19 mouse cellular contexts compared by ENCODE assay signal in the genomic region with DNA sequence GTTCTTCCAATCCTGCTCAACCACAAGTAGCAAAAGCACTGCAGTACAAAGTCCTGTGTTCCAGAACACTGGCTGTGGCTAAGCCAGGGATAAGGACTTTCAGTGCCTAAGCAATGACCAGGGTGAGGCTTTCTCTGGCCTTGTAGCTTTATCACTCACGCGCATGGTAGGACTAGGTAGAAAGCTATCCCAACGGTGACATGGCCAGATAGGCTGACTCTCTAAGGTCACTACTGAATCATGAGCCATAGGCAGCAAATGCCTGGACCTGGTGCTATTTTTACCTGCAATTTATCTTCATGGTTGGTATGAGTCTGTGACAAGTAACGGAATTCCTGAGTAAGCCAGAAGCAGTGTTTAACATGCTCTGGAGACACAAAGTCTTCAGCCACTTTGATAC. TPM values are rescaled to one million over a fixed set of nuclear protein-coding genes. Genes with fewer than 3 reads are reported as not detected.
DNase-seq lines count a peak whose midpoint lies in the region; ATAC-seq lines count a peak whose summit lies in the region.
"Had no signal": no experiment of that assay in that cellular context is flagged by ENCODE, and none has a peak within 500 bp of the region (broad histone marks: within the 10 kb centered on the region; RNA-seq: fewer than 3 reads in every experiment).

No protein-coding gene starts in this region.

- no peaks in the 10 kb centered on the region for H3K27me3 ChIP-seq in intestine, embryonic 16.5 days (replicated peaks; ENCODE audit: control insufficient read depth, insufficient read depth, low read length)
- H3K27me3 ChIP-seq in intestine, embryonic 15.5 days (replicated peaks), result no peaks in the 10 kb centered on the region
- no peaks in the 10 kb centered on the region for H3K27me3 ChIP-seq in heart, embryonic 14.5 days (ENCODE audit: control insufficient read depth, insufficient read depth, low read length)
- H3K27me3 ChIP-seq: embryonic facial prominence, embryonic 13.5 days; hindbrain, embryonic 15.5 days; liver, embryonic 13.5 days; midbrain, embryonic 12.5 days; neural tube, embryonic 13.5 days had no signal

- no peak overlapping the region for H3K4me2 ChIP-seq in intestine, embryonic 16.5 days (ENCODE audit: low read depth, low read length)
- no peak overlapping the region for H3K4me2 ChIP-seq in intestine, embryonic 15.5 days (replicated peaks)
- H3K4me2 ChIP-seq in heart, embryonic 14.5 days (ENCODE audit: low read length), result no peak overlapping the region
- H3K4me2 ChIP-seq: embryonic facial prominence, embryonic 13.5 days; hindbrain, embryonic 15.5 days; liver, embryonic 13.5 days; midbrain, embryonic 12.5 days; neural tube, embryonic 13.5 days had no signal

- H3K4me3 ChIP-seq in intestine, embryonic 16.5 days (ENCODE audit: low read length), result no peak overlapping the region
- H3K4me3 ChIP-seq in intestine, embryonic 15.5 days (replicated peaks), result no peak overlapping the region
- no peak overlapping the region for H3K4me3 ChIP-seq in heart, embryonic 14.5 days (ENCODE audit: control insufficient read depth in 1 of 2, insufficient read depth in 1 of 2, low read depth in 1 of 2, low read length in 2 of 2)
- H3K4me3 ChIP-seq: embryonic facial prominence, embryonic 13.5 days; hindbrain, embryonic 15.5 days; limb, embryonic 10.5 days; liver, embryonic 13.5 days; midbrain, embryonic 12.5 days; neural tube, embryonic 13.5 days had no signal

- H3K9ac ChIP-seq in intestine, embryonic 16.5 days (ENCODE audit: low read depth, low read length), result no peak overlapping the region
- H3K9ac ChIP-seq in intestine, embryonic 15.5 days, result no peak overlapping the region
- no peak overlapping the region for H3K9ac ChIP-seq in heart, embryonic 14.5 days (ENCODE audit: low read length)
- H3K9ac ChIP-seq: embryonic facial prominence, embryonic 13.5 days; hindbrain, embryonic 15.5 days; liver, embryonic 13.5 days; midbrain, embryonic 12.5 days; neural tube, embryonic 13.5 days had no signal

- 0 out of 2 replicates have a peak, but pooled peaks have one; percentile 26 for ATAC-seq in intestine, embryonic 16.5 days
- ATAC-seq in intestine, embryonic 15.5 days, result no peak
- 0 out of 2 replicates have a peak, but pooled peaks have one; percentile 26 for ATAC-seq in heart, embryonic 14.5 days (ENCODE audit: insufficient number of reproducible peaks, insufficient read depth, low FRiP score, low read depth)
- no peak for ATAC-seq in cerebellum, adult (ENCODE audit: insufficient number of reproducible peaks, low FRiP score, low TSS enrichment)
- ATAC-seq: forebrain, embryonic 16.5 days had no signal

- H3K36me3 ChIP-seq in intestine, embryonic 16.5 days (ENCODE audit: control insufficient read depth, insufficient read depth, low read length), result peaks cover 28% of the 10 kb centered on the region
- H3K36me3 ChIP-seq in intestine, embryonic 15.5 days, result peaks cover 38% of the 10 kb centered on the region
- H3K36me3 ChIP-seq in heart, embryonic 14.5 days (ENCODE audit: control insufficient read depth, insufficient read depth, low read length), result peaks cover 95% of the 10 kb centered on the region

- peak; percentile 24 for DNase-seq in adrenal gland, postnatal 14 days
- DNase-seq in heart, adult 18-20 months, result peak; percentile 14 to 21
- no peak for DNase-seq in right cerebral cortex, adult 2 months (ENCODE audit: low spot score in 2 of 2)
- no peak for DNase-seq in left cerebral cortex, adult 8-10 months (ENCODE audit: low spot score in 2 of 2)
- DNase-seq: cerebellum, adult 18-20 months; liver, embryonic 13.5 days; right cerebral cortex, postnatal 25 days; thymus, postnatal 25 days had no signal

- H3K4me1 ChIP-seq in intestine, embryonic 16.5 days (ENCODE audit: control insufficient read depth, insufficient read depth, low read length), result no peaks in the 10 kb centered on the region
- H3K4me1 ChIP-seq in intestine, embryonic 15.5 days (replicated peaks), result no peaks in the 10 kb centered on the region
- H3K4me1 ChIP-seq in heart, embryonic 14.5 days (ENCODE audit: control insufficient read depth in 2 of 2, insufficient read depth in 2 of 2, low read length in 2 of 2), result peaks cover 5 to 10% of the 10 kb centered on the region in 2 experiments; a peak in 3 of 4 replicates
- H3K4me1 ChIP-seq: embryonic facial prominence, embryonic 13.5 days; hindbrain, embryonic 15.5 days; limb, embryonic 10.5 days; liver, embryonic 13.5 days; midbrain, embryonic 12.5 days; neural tube, embryonic 13.5 days had no signal

- H3K27ac ChIP-seq in intestine, embryonic 16.5 days (ENCODE audit: low read length), result peak overlapping the region; percentile 12; the same call in 1 of the 2 replicates
- no peak overlapping the region for H3K27ac ChIP-seq in intestine, embryonic 15.5 days
- peak overlapping the region; percentile 78 for H3K27ac ChIP-seq in heart, embryonic 14.5 days (replicated peaks in 1 of 2; ENCODE audit: control insufficient read depth in 1 of 2, insufficient read depth in 1 of 2, low read depth in 2 of 2, low read length in 2 of 2)
- H3K27ac ChIP-seq: embryonic facial prominence, embryonic 13.5 days; hindbrain, embryonic 15.5 days; limb, embryonic 10.5 days; liver, embryonic 13.5 days; midbrain, embryonic 12.5 days; neural tube, embryonic 13.5 days; stomach, postnatal 0 days had no signal

- no peaks in the 10 kb centered on the region for H3K9me3 ChIP-seq in intestine, embryonic 16.5 days (ENCODE audit: control insufficient read depth, low read length)
- H3K9me3 ChIP-seq in intestine, embryonic 15.5 days, result no peaks in the 10 kb centered on the region
- no peaks in the 10 kb centered on the region for H3K9me3 ChIP-seq in heart, embryonic 14.5 days (ENCODE audit: control insufficient read depth, low read length)
- H3K9me3 ChIP-seq: embryonic facial prominence, embryonic 13.5 days; hindbrain, embryonic 15.5 days; limb, embryonic 10.5 days; liver, embryonic 13.5 days; midbrain, embryonic 12.5 days; neural tube, embryonic 13.5 days had no signal

- WGBS in intestine, embryonic 16.5 days, result 83% methylated on average over 4 of the region's 4 CpGs
- 84% methylated on average over 4 of the region's 4 CpGs for WGBS in intestine, embryonic 15.5 days
- WGBS in heart, embryonic 14.5 days, result 32% methylated on average over 4 of the region's 4 CpGs

RNA-seq across cellular contexts. Expression of a gene that starts 42.6 kb away (rescaled TPM):
- 40.2 and 46.7 TPM in 2 replicates for polyA plus RNA-seq in intestine, embryonic 16.5 days (2015; fragmentation: Nextera tagmentation; extraction: Ambion mirVana)
- 41.9 and 45.2 TPM in 2 replicates for polyA plus RNA-seq in intestine, embryonic 15.5 days (2015; fragmentation: Nextera tagmentation; extraction: Ambion mirVana)
- total RNA-seq in adrenal gland, postnatal 14 days (2021), result 35.1 and 44.3 TPM in 2 replicates
- total RNA-seq in heart, adult 18-20 months (2021), result 10 to 100 TPM; 17.4 to 21.0 TPM
- 31.2 and 33.4 TPM in 2 replicates for polyA plus RNA-seq in heart, embryonic 14.5 days (2014; fragmentation: Nextera tagmentation; extraction: Ambion mirVana)
- total RNA-seq in left cerebral cortex, adult 8-10 months (2022), result 10 to 100 TPM; 49.7 to 56.4 (median 53.3) TPM

RNA-seq across cellular contexts. Expression of a gene that starts 46.6 kb away (rescaled TPM):
- 78.8 and 83.3 TPM in 2 replicates for polyA plus RNA-seq in intestine, embryonic 16.5 days (2015; fragmentation: Nextera tagmentation; extraction: Ambion mirVana)
- polyA plus RNA-seq in intestine, embryonic 15.5 days (2015; fragmentation: Nextera tagmentation; extraction: Ambion mirVana), result 68.9 and 70.2 TPM in 2 replicates
- 99.8 and 107 TPM in 2 replicates for total RNA-seq in adrenal gland, postnatal 14 days (2021)
- 10 to 100 TPM; 52.0 to 56.6 TPM for total RNA-seq in heart, adult 18-20 months (2021)
- polyA plus RNA-seq in heart, embryonic 14.5 days (2014; fragmentation: Nextera tagmentation; extraction: Ambion mirVana), result 65.6 and 67.3 TPM in 2 replicates
- 100 to 1,000 TPM; 105 to 122 (median 109) TPM for total RNA-seq in left cerebral cortex, adult 8-10 months (2022)

Comparison
In these comparisons a context has a peak if more than half of its experiments do, and no peak if none do; other contexts are left out.
1. ATAC-seq: peak in intestine, embryonic 16.5 days (single experiment) and heart, embryonic 14.5 days (single experiment); none in intestine, embryonic 15.5 days (single experiment) and cerebellum, adult (single experiment).
2. DNase-seq: peak in adrenal gland, postnatal 14 days (single experiment) and heart, adult 18-20 months (2 of 2); none in right cerebral cortex, adult 2 months (0 of 2) and left cerebral cortex, adult 8-10 months (0 of 2).